Mouse (Mus musculus) liver, postnatal 0 days (tissue): ENCODE measurements around the gene Nkx2-5. TPM values are rescaled to one million over a fixed set of nuclear protein-coding genes. Genes with fewer than 3 reads are reported as not detected.

Experiments used
- ATAC-seq: fragments of 200-750 bp; cut with Nextera tagmentation; 2 replicates; pipeline ENCODE4 v1.8.0; 2017; ENCODE audit warnings: mild to moderate bottlenecking, moderate library complexity
- DNase-seq: peaks from one replicate; pipeline ENCODE4 v3.0.0-alpha.2; 2016
- H3K27ac ChIP-seq: fragments of 300-500 bp; sonication (generic); 2 replicates; pipeline ENCODE4 v1.5.1; 2014; ENCODE audit warnings: antibody characterized with exemption, moderate library complexity, mild to moderate bottlenecking, low read depth
- H3K27me3 ChIP-seq: fragments of 300-500 bp; sonication (generic); 2 replicates; pipeline ENCODE4 v1.6.1; 2014; ENCODE audit warnings: low read length, control low read depth, mixed read lengths; ENCODE audit not compliant: insufficient read depth
- H3K36me3 ChIP-seq: fragments of 300-500 bp; sonication (generic); replicated peaks from 2 replicates; pipeline ENCODE4 v1.6.1; 2014; ENCODE audit warnings: mild to moderate bottlenecking, control low read depth, low read length, moderate library complexity, mixed read lengths; ENCODE audit not compliant: insufficient read depth
- H3K4me1 ChIP-seq: fragments of 300-500 bp; sonication (generic); 2 replicates; pipeline ENCODE4 v1.6.1; 2014; ENCODE audit warnings: antibody characterized with exemption, mild to moderate bottlenecking, control low read depth; ENCODE audit not compliant: insufficient read depth
- H3K4me2 ChIP-seq: fragments of 300-500 bp; sonication (generic); 2 replicates; pipeline ENCODE4 v1.6.1; 2014; ENCODE audit warnings: low read depth, mild to moderate bottlenecking, low read length, moderate library complexity, mixed read lengths
- H3K4me3 ChIP-seq: fragments of 300-500 bp; sonication (generic); 2 replicates; pipeline ENCODE4 v1.5.1; 2014; ENCODE audit warnings: low read depth, low read length
- H3K9ac ChIP-seq: fragments of 300-500 bp; sonication (generic); replicated peaks from 2 replicates; pipeline ENCODE4 v1.6.1; 2014; ENCODE audit warnings: mild to moderate bottlenecking, moderate library complexity
- H3K9me3 ChIP-seq: fragments of 300-500 bp; sonication (generic); 2 replicates; pipeline ENCODE4 v1.6.1; 2016; ENCODE audit warnings: mild to moderate bottlenecking, control low read depth, low read length, mixed read lengths
- CTCF ChIP-seq: sonication (generic); IDR thresholded peaks from 2 replicates; pipeline ENCODE4 v1.5.1; 2016; ENCODE audit warnings: antibody characterized with exemption, low read depth
- EP300 ChIP-seq: IDR thresholded peaks from 2 replicates; pipeline ENCODE4 v1.6.1; 2016; ENCODE audit warnings: antibody characterized with exemption, low read depth, mild to moderate bottlenecking
- WGBS: fragments of 180-500 bp; shearing (Covaris S2); extraction: QIAGEN DNeasy Blood & Tissue Kit; methylation state at CpG from one replicate; pipeline ENCODE4 v1.1.7; 2014; ENCODE audit not compliant: insufficient replicate concordance; 5-methylcytosine and 5-hydroxymethylcytosine counted together
- polyA plus RNA-seq: library from polyadenylated mRNA; unstranded; fragments of >200 nt; fragmentation: Nextera tagmentation; extraction: Ambion mirVana; gene quantifications from 2 replicates; pipeline ENCODE4 v1.2.1, GENCODE M21; 2015

Gene Nkx2-5
- polyA plus RNA-seq, 1 experiment from 2014 or later: not detected

GRCm38 (mm10) chr17:26816810-26817209 is 28.0 kb downstream of the Nkx2-5 start:
- Histone ChIP-seq H3K4me3 (no peak overlapping the region), H3K9ac (no peak overlapping the region), H3K27me3 (no peaks in the 10 kb centered on the region), H3K36me3 (no peaks in the 10 kb centered on the region), H3K4me2 (no peak overlapping the region), H3K27ac (no peak overlapping the region), H3K4me1 (no peaks in the 10 kb centered on the region), H3K9me3 (no peaks in the 10 kb centered on the region)
- DNase-seq: no peak
- no peak for ATAC-seq
- no peak for TF ChIP-seq EP300
- no peak for TF ChIP-seq CTCF
- WGBS: 49% methylated on average over 6 of the region's 6 CpGs

GRCm38 (mm10) chr17:26813497-26813896 is 31.3 kb downstream of the Nkx2-5 start:
- ATAC-seq: no peak
- TF ChIP-seq EP300 (no peak), CTCF (no peak)

DNA sequence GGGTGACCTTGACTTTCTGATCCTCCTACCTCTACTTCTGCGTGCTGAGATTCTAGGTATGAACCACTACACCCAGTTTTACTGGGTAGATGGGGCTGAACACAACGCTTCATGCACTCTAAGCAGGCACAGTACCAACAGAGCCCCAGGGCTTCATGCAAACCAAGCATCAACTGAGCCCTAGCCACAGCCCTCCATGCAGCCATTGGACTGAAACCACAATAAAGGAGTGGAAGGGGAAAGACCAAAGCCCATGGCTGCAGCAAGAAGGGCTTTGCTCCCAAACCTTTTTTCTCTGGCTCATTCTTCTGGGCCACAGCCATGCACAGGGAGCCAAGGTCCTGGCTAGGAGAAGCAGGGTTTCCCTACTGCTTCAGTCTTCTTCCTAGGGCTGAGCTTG is 32.2 kb downstream of the Nkx2-5 start:
- Histone ChIP-seq H3K4me3 (no peak overlapping the region), H3K4me2 (no peak overlapping the region), H3K36me3 (no peaks in the 10 kb centered on the region), H3K9me3 (no peaks in the 10 kb centered on the region), H3K27ac (no peak overlapping the region), H3K9ac (no peak overlapping the region), H3K27me3 (no peaks in the 10 kb centered on the region), H3K4me1 (no peaks in the 10 kb centered on the region)
- DNase-seq: no peak
- ATAC-seq: no peak
- WGBS: 60% methylated on average over 2 of the region's 2 CpGs
- TF ChIP-seq EP300 (no peak), CTCF (no peak)

More at GRCm38 (mm10) chr17:26813497-26813896, 31.3 kb downstream of the Nkx2-5 start:
- no peaks in the 10 kb centered on the region for H3K27me3 ChIP-seq
- DNase-seq: no peak
- 62% methylated on average over 9 of the region's 9 CpGs for WGBS
- no peak overlapping the region for H3K4me3 ChIP-seq
- no peak overlapping the region for H3K27ac ChIP-seq
- no peak overlapping the region for H3K4me2 ChIP-seq
- H3K36me3 ChIP-seq: no peaks in the 10 kb centered on the region
- no peaks in the 10 kb centered on the region for H3K9me3 ChIP-seq
- no peaks in the 10 kb centered on the region for H3K4me1 ChIP-seq
- no peak overlapping the region for H3K9ac ChIP-seq

- TF ChIP-seq EP300 (no peak), CTCF (no peak)
- Histone ChIP-seq H3K4me2 (no peak overlapping the region), H3K36me3 (no peaks in the 10 kb centered on the region), H3K27me3 (no peaks in the 10 kb centered on the region), H3K9me3 (no peaks in the 10 kb centered on the region), H3K4me1 (no peaks in the 10 kb centered on the region), H3K27ac (no peak overlapping the region), H3K9ac (no peak overlapping the region), H3K4me3 (no peak overlapping the region)
- DNase-seq (no peak), ATAC-seq (no peak)
- 76% methylated on average over 3 of the region's 3 CpGs for WGBS
Observed at GRCm38 (mm10) chr17:26802886-26803285, 41.9 kb downstream of the Nkx2-5 start.

GRCm38 (mm10) chr17:26797379-26798128 is 47.3 kb downstream of the Nkx2-5 start:
- ATAC-seq (no peak), DNase-seq (no peak)
- Histone ChIP-seq H3K27ac (no peak overlapping the region), H3K4me3 (no peak overlapping the region), H3K4me1 (no peaks in the 10 kb centered on the region), H3K36me3 (no peaks in the 10 kb centered on the region; the same call in 1 of the 2 replicates), H3K4me2 (no peak overlapping the region), H3K9me3 (no peaks in the 10 kb centered on the region), H3K9ac (no peak overlapping the region), H3K27me3 (no peaks in the 10 kb centered on the region)
- WGBS: 70% methylated on average over 6 of the region's 6 CpGs
- TF ChIP-seq EP300 (no peak), CTCF (no peak)

DNA sequence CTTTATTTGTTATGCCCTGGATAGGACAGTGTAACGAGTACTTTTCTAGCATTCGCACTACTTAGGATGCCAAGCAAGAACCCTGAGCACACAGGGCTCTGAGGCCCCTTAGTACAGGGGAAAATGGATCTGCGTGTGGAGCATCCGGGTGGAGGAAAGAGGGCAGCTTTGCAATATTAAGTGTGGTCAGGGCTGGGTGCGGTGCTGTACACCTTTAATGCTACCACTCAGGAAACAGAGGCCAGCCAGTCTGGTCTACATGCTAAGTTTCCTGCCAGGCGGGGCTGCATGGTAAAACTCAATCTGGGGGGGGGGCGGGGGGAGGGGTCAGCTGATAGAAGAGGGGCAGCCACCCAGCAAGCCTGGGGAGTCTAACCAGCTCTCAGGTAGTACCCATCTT is 49.4 kb downstream of the Nkx2-5 start:
- ATAC-seq (no peak), DNase-seq (no peak)
- Histone ChIP-seq H3K4me2 (no peak overlapping the region), H3K9ac (no peak overlapping the region), H3K9me3 (no peaks in the 10 kb centered on the region), H3K27me3 (no peaks in the 10 kb centered on the region), H3K36me3 (peaks cover 20% of the 10 kb centered on the region), H3K4me3 (no peak overlapping the region), H3K27ac (no peak overlapping the region), H3K4me1 (no peaks in the 10 kb centered on the region)
- TF ChIP-seq EP300 (no peak), CTCF (no peak)
- WGBS: 64% methylated on average over 6 of the region's 7 CpGs
